Mouse (Mus musculus): Measurements from ENCODE around the gene Pard3b. TPM values are rescaled to one million over a fixed set of nuclear protein-coding genes. Genes with fewer than 3 reads are reported as not detected.

Gene Pard3b
- polyA plus RNA-seq, 1 experiment from 2014 or later: 11.4 TPM

- Histone ChIP-seq H3K36me3 (no peaks in the 10 kb centered on the region), H3K4me1 (replicated peaks) (peaks cover 5% of the 10 kb centered on the region; the same call in 1 of the 2 replicates), H3K4me2 (no peak overlapping the region), H3K9ac (no peak overlapping the region), H3K9me3 (no peaks in the 10 kb centered on the region), H3K4me3 (no peak overlapping the region), H3K27me3 (no peaks in the 10 kb centered on the region), H3K27ac (no peak overlapping the region)
- ATAC-seq (ENCODE audit: low FRiP score): no peak
- 49% methylated on average over 1 of the region's 1 CpGs for WGBS
These were observed 595.4 kb downstream of the Pard3b start for GRCm38 (mm10) chr1:62234039-62234438.

- Histone ChIP-seq H3K27me3 (no peaks in the 10 kb centered on the region), H3K4me3 (no peak overlapping the region), H3K27ac (no peak overlapping the region), H3K36me3 (no peaks in the 10 kb centered on the region), H3K9me3 (no peaks in the 10 kb centered on the region), H3K4me2 (no peak overlapping the region), H3K9ac (no peak overlapping the region), H3K4me1 (replicated peaks) (peaks cover 5% of the 10 kb centered on the region; the same call in 1 of the 2 replicates)
- ATAC-seq (ENCODE audit: low FRiP score): no peak
- 81% methylated on average over 5 of the region's 5 CpGs for WGBS
These were observed 596.5 kb downstream of the Pard3b start for GRCm38 (mm10) chr1:62235121-62235520.

- H3K27me3 ChIP-seq: no peaks in the 10 kb centered on the region
- H3K4me1 ChIP-seq (replicated peaks): peaks cover 7% of the 10 kb centered on the region
- H3K9me3 ChIP-seq: no peaks in the 10 kb centered on the region
- peak overlapping the region; percentile 48; the same call in 1 of the 2 replicates for H3K27ac ChIP-seq
- no peak for ATAC-seq (ENCODE audit: low FRiP score)
- 41% methylated on average over 12 of the region's 12 CpGs for WGBS
- H3K4me3 ChIP-seq: no peak overlapping the region
- H3K36me3 ChIP-seq: no peaks in the 10 kb centered on the region
- H3K4me2 ChIP-seq: no peak overlapping the region
- H3K9ac ChIP-seq: no peak overlapping the region
These were observed 605.8 kb downstream of the Pard3b start for GRCm38 (mm10) chr1:62244191-62244984.

DNA sequence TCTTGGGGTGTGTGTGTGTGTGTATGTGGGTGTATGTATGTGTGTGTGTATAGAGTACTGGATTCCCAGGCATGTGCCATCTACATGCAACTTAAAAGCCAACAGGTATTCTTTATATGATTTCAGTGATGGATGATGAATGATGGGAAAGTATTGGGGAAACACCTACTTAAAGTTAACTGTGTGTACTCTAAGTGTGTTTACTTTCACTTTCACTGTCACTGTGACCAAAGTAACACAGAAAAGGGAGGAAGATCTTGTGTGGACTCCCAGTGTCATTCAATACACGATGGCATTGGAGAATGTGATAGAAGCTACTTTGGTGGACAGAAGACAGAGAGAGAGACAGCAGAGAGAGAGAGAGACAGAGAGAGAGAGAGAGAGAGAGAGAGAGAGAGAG, 613.8 kb downstream of the Pard3b start:
- WGBS: 86% methylated on average over 1 of the region's 1 CpGs
- Histone ChIP-seq H3K9me3 (no peaks in the 10 kb centered on the region), H3K36me3 (no peaks in the 10 kb centered on the region), H3K9ac (no peak overlapping the region), H3K4me2 (no peak overlapping the region), H3K27ac (no peak overlapping the region), H3K4me1 (replicated peaks) (no peaks in the 10 kb centered on the region), H3K4me3 (no peak overlapping the region), H3K27me3 (no peaks in the 10 kb centered on the region)
- ATAC-seq (ENCODE audit: low FRiP score): no peak

DNA sequence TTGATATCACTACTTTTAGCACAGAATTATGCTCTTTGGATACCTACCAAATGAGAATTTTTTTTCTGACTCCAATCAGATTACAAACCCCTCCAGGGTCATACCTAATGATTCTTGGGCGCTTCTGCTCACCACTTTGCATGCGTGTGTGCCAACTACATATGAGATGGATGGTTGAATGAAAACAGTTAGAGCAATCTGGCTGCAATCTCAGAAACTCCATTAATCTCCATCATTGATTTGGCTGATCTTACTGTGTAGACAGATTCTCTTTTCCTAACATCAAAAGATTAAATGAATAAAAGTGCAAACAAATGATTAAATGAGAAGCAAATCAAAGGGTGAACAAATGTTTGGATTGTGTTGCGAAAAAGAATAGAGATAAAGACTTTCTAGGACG, 615.7 kb downstream of the Pard3b start:
- no peak overlapping the region for H3K4me3 ChIP-seq
- no peaks in the 10 kb centered on the region for H3K9me3 ChIP-seq
- WGBS: 69% methylated on average over 4 of the region's 4 CpGs
- no peak for ATAC-seq (ENCODE audit: low FRiP score)
- H3K27me3 ChIP-seq: no peaks in the 10 kb centered on the region
- no peak overlapping the region for H3K27ac ChIP-seq
- no peaks in the 10 kb centered on the region for H3K36me3 ChIP-seq
- H3K4me2 ChIP-seq: no peak overlapping the region
- H3K9ac ChIP-seq: no peak overlapping the region
- H3K4me1 ChIP-seq (replicated peaks): no peaks in the 10 kb centered on the region

DNA sequence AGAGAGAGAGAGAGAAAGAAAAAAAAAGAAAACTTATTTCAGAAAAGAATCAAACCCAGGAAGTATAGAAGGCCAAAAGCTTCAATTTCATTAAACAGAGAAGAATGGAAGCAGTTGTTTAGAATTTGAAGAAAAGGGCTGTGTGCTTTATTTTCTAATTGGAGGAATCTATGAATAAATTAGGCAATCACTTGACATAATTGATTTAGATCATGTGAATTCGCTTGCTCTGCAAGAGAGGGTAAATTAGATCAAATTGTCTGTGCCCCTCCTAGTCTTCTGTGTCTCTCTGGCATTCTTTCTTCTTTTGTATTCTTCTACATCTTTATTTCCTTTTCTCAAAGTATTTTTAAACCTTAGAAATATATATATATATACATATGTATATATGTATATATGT, 616.3 kb downstream of the Pard3b start:
- no peak for ATAC-seq (ENCODE audit: low FRiP score)
- Histone ChIP-seq H3K27me3 (no peaks in the 10 kb centered on the region), H3K4me1 (replicated peaks) (no peaks in the 10 kb centered on the region; the same call in 1 of the 2 replicates), H3K36me3 (no peaks in the 10 kb centered on the region), H3K27ac (no peak overlapping the region), H3K4me2 (no peak overlapping the region), H3K9me3 (no peaks in the 10 kb centered on the region), H3K9ac (no peak overlapping the region), H3K4me3 (no peak overlapping the region)
- WGBS: 34% methylated on average over 1 of the region's 1 CpGs

GRCm38 (mm10) chr1:62276466-62276865, 637.8 kb downstream of the Pard3b start:
- no peak for ATAC-seq (ENCODE audit: low FRiP score)
- WGBS: 75% methylated on average over 3 of the region's 3 CpGs

DNA sequence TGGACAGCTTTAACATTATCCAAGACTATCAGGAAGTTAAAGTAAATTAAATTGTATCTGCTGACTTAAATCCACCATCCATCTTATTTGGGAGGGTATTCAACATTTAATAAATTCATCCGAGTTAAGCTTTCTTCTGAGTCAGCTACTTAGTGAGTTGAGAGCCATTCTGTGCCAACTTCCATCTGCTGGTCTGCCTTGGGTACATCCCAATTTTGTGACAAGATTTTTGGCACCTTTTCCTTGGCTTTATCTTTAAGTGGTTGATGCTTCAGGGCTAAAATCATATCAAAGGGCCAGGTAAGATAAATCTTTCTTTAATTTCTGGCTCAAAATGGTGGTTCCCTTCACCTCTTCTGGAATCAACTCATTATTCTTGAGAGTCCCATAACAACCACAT, 640.0 kb downstream of the Pard3b start:
- no peak for ATAC-seq (ENCODE audit: low FRiP score)
- H3K9ac ChIP-seq: no peak overlapping the region
- H3K36me3 ChIP-seq: no peaks in the 10 kb centered on the region
- peaks cover under 1% of the 10 kb centered on the region; the same call in 1 of the 2 replicates for H3K27me3 ChIP-seq
- H3K9me3 ChIP-seq: no peaks in the 10 kb centered on the region
- WGBS: 87% methylated on average over 1 of the region's 1 CpGs
- H3K4me1 ChIP-seq (replicated peaks): no peaks in the 10 kb centered on the region
- H3K4me2 ChIP-seq: no peak overlapping the region
- H3K27ac ChIP-seq: no peak overlapping the region
- H3K4me3 ChIP-seq: no peak overlapping the region

More at GRCm38 (mm10) chr1:62276466-62276865, 637.8 kb downstream of the Pard3b start:
- Histone ChIP-seq H3K27ac (no peak overlapping the region), H3K4me3 (no peak overlapping the region), H3K36me3 (no peaks in the 10 kb centered on the region), H3K4me2 (no peak overlapping the region), H3K4me1 (replicated peaks) (no peaks in the 10 kb centered on the region), H3K27me3 (no peaks in the 10 kb centered on the region), H3K9ac (no peak overlapping the region), H3K9me3 (no peaks in the 10 kb centered on the region)

DNA sequence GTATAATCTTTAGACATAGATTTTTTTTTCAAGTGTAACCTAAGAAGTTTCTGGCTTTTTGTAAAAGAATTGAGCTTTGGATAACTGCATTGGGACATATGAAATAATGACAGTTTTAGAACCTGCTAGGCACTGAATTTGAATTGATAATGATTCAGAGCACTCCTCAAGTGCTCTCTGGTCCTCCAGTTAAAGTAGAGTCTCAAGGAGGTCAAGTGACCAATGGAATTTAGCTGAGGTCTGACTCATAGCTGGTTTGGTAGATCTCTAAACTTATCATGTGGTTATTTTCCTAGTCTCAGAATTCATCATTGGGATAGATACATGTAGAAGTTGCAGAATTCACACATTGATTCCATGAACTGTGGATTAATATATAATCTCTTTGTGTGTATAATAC, 642.0 kb downstream of the Pard3b start:
- Histone ChIP-seq H3K4me3 (no peak overlapping the region), H3K27ac (no peak overlapping the region), H3K9ac (no peak overlapping the region), H3K27me3 (peaks cover 5% of the 10 kb centered on the region; the same call in 1 of the 2 replicates), H3K9me3 (no peaks in the 10 kb centered on the region), H3K4me1 (replicated peaks) (no peaks in the 10 kb centered on the region), H3K36me3 (no peaks in the 10 kb centered on the region), H3K4me2 (no peak overlapping the region)
- ATAC-seq (ENCODE audit: low FRiP score): no peak

DNA sequence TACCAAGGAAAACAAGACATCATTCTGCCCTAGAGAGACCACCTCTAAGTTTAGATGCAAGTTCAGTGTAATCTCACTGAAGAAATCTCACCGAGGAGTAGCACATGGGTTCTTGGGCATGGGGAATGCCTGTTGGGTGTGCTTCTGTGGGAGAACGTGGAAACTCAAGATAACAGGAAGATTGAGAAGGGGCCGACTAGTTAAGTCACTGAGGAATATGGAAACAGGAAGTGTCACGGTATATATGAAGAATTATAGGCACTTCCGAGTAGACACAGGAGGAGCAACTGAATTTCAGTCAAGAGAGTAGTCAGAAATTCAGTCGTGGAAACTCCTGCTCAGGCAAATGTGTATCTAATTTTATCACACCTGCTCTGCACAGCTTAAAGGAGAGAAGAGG, 644.2 kb downstream of the Pard3b start:
- H3K4me3 ChIP-seq: no peak overlapping the region
- H3K4me2 ChIP-seq: no peak overlapping the region
- H3K36me3 ChIP-seq: no peaks in the 10 kb centered on the region
- H3K4me1 ChIP-seq (replicated peaks): no peaks in the 10 kb centered on the region
- 87% methylated on average over 6 of the region's 6 CpGs for WGBS
- ATAC-seq (ENCODE audit: low FRiP score): no peak
- H3K27ac ChIP-seq: no peak overlapping the region
- H3K9ac ChIP-seq: no peak overlapping the region
- no peaks in the 10 kb centered on the region for H3K9me3 ChIP-seq
- H3K27me3 ChIP-seq: peaks cover 5% of the 10 kb centered on the region; the same call in 1 of the 2 replicates

DNA sequence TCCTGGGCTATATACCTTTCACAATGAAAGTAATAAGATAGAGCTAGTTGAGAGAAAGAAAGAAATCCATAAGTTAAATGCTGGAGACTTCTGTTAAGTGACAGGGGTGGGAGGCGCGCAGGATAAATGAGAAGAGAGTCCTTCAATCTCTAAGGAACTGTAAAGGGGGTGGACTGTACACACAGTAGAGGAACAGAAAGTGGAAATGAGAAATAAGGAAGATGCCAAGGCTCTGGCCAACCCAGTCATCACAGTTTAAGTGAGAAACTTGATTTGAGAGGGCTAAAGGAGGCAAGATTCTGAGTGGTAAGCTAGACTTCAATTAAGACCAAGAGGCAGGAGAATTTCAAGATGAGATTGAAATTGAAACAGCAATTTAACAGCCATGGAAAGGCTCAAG, 645.0 kb downstream of the Pard3b start:
- Histone ChIP-seq H3K4me3 (no peak overlapping the region), H3K27me3 (peaks cover 5% of the 10 kb centered on the region; the same call in 1 of the 2 replicates), H3K4me2 (no peak overlapping the region), H3K4me1 (replicated peaks) (no peaks in the 10 kb centered on the region), H3K9me3 (no peaks in the 10 kb centered on the region), H3K27ac (no peak overlapping the region), H3K9ac (no peak overlapping the region), H3K36me3 (no peaks in the 10 kb centered on the region)
- no peak for ATAC-seq (ENCODE audit: low FRiP score)
- 93% methylated on average over 2 of the region's 2 CpGs for WGBS

- Histone ChIP-seq H3K9me3 (no peaks in the 10 kb centered on the region), H3K4me1 (replicated peaks) (0 out of 2 replicates have a peak, but pooled peaks cover 2% of the 10 kb centered on the region), H3K27ac (no peak overlapping the region), H3K9ac (no peak overlapping the region), H3K27me3 (no peaks in the 10 kb centered on the region), H3K4me3 (no peak overlapping the region), H3K36me3 (no peaks in the 10 kb centered on the region), H3K4me2 (no peak overlapping the region)
- no peak for ATAC-seq (ENCODE audit: low FRiP score)
- 72% methylated on average over 6 of the region's 6 CpGs for WGBS
These were observed 670.8 kb downstream of the Pard3b start for GRCm38 (mm10) chr1:62309376-62309775.

GRCm38 (mm10) chr1:62325237-62325636, 686.6 kb downstream of the Pard3b start:
- ATAC-seq (ENCODE audit: low FRiP score): no peak
- H3K36me3 ChIP-seq: no peaks in the 10 kb centered on the region
- H3K4me2 ChIP-seq: no peak overlapping the region
- H3K27me3 ChIP-seq: no peaks in the 10 kb centered on the region
- no peaks in the 10 kb centered on the region for H3K9me3 ChIP-seq
- no peak overlapping the region for H3K9ac ChIP-seq
- WGBS: 40% methylated on average over 5 of the region's 5 CpGs
- H3K4me3 ChIP-seq: no peak overlapping the region
- peaks cover 3% of the 10 kb centered on the region; the same call in 1 of the 2 replicates for H3K4me1 ChIP-seq (replicated peaks)
- H3K27ac ChIP-seq: no peak overlapping the region

All from hindbrain, embryonic 13.5 days (tissue).